Mouse (Mus musculus) stomach, embryonic 15.5 days (tissue): Measurements from ENCODE around the gene Psip1. TPM values are rescaled to one million over a fixed set of nuclear protein-coding genes. Genes with fewer than 3 reads are reported as not detected.
"Not testable (repeated sequence)": the region's sequence is repeated elsewhere in the genome, so short reads cannot be mapped to it uniquely, and the experiment has no call there.

Experiments used
- ATAC-seq: fragments of 200-750 bp; cut with Nextera tagmentation; 2 replicates; pipeline ENCODE4 v1.8.0; 2017; ENCODE audit warnings: low read depth, moderate number of reproducible peaks, moderate TSS enrichment; ENCODE audit not compliant: insufficient read depth, low FRiP score
- H3K27ac ChIP-seq: fragments of 300-500 bp; sonication (generic); 2 replicates; pipeline ENCODE4 v1.5.1; 2015; ENCODE audit warnings: mild to moderate bottlenecking, inconsistent platforms
- H3K27me3 ChIP-seq: fragments of 300-500 bp; sonication (generic); replicated peaks from 2 replicates; pipeline ENCODE4 v1.6.1; 2015; ENCODE audit warnings: inconsistent platforms
- H3K36me3 ChIP-seq: fragments of 300-500 bp; sonication (generic); 2 replicates; pipeline ENCODE4 v1.6.1; 2015; ENCODE audit warnings: inconsistent platforms
- H3K4me1 ChIP-seq: fragments of 300-500 bp; sonication (generic); 2 replicates; pipeline ENCODE4 v1.6.1; 2015; ENCODE audit warnings: inconsistent platforms
- H3K4me2 ChIP-seq: fragments of 300-500 bp; sonication (generic); 2 replicates; pipeline ENCODE4 v1.6.1; 2015; ENCODE audit warnings: mild to moderate bottlenecking, inconsistent platforms
- H3K4me3 ChIP-seq: fragments of 300-500 bp; sonication (generic); replicated peaks from 2 replicates; pipeline ENCODE4 v1.5.1; 2015; ENCODE audit warnings: inconsistent platforms
- H3K9ac ChIP-seq: fragments of 300-500 bp; sonication (generic); 2 replicates; pipeline ENCODE4 v1.6.1; 2015; ENCODE audit warnings: inconsistent platforms
- H3K9me3 ChIP-seq: fragments of 300-500 bp; sonication (generic); 2 replicates; pipeline ENCODE4 v1.6.1; 2016; ENCODE audit warnings: inconsistent platforms
- WGBS: fragments of 180-500 bp; shearing (Covaris S2); methylation state at CpG from one replicate; pipeline ENCODE4 v1.1.7; 2015; 5-methylcytosine and 5-hydroxymethylcytosine counted together
- polyA plus RNA-seq: library from polyadenylated mRNA; unstranded; fragments of >200 nt; fragmentation: Nextera tagmentation; extraction: Ambion mirVana; gene quantifications from 2 replicates; pipeline ENCODE4 v1.2.1, GENCODE M21; 2015

Psip1 gene
- polyA plus RNA-seq = 98.1 and 104 TPM in 2 replicates

DNA sequence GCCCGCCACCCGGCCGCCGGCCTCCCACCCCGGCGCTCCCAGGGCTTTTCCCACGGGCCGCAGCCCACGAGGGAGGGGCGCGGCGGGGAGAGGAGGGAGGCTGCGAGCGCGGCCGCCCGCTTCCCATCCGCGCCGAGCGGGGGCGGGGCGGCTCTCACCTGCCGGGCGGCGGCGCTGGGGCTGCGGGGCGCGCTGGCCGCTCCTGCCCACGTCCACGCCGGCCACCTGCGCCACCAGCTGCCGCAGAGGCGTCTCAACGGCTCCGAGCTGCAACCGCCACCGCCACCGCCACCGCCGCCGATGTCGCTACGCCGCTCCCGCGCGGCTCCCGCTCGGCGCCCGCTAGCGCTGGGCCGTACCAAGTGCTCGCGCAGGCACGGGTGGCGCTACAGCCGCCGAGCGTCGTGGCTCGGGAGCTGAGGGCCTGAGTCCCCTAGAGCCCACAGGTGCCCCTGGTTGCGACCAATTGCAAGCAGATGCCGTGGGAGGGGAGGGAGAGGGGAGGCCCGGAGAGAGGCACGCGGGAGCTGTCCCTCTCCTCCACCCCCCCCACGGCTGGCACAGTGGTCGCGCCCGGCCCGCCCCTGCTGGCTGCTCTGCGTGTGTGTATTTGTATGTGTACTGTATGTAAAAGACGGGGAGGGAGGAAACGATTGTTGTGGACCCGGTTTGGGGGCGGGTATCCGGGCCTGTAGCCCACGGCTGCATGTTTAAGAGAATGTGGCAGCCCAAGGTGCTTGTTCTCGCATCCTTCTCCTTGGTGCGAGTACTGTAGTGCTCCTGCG is at the start of gene Psip1:
Gene Psip1, minus strand, starts transcription at position 343 of the 785 bp plus-strand sequence.
- H3K4me2 ChIP-seq = peak within 1 kb of the TSS; percentile 82
- under 1% methylated on average over 63 of the region's 86 CpGs for WGBS
- peak within 1 kb of the TSS; percentile 97 for H3K27ac ChIP-seq
- H3K27me3 ChIP-seq = no peaks in the 10 kb centered on the region
- H3K9me3 ChIP-seq = no peaks in the 10 kb centered on the region
- H3K36me3 ChIP-seq = peaks cover 11% of the 10 kb centered on the region; the same call in 1 of the 2 replicates
- H3K4me1 ChIP-seq = no peaks in the 10 kb centered on the region
- peak within 1 kb of the TSS; percentile 65 for H3K9ac ChIP-seq
- H3K4me3 ChIP-seq = peak within 1 kb of the TSS; percentile 95
- peak; percentile 90 for ATAC-seq

GRCm38 (mm10) chr4:83534024-83534423 is 47.8 kb upstream of the Psip1 start:
- no peak for ATAC-seq
- 64% methylated on average over 7 of the region's 7 CpGs for WGBS

DNA sequence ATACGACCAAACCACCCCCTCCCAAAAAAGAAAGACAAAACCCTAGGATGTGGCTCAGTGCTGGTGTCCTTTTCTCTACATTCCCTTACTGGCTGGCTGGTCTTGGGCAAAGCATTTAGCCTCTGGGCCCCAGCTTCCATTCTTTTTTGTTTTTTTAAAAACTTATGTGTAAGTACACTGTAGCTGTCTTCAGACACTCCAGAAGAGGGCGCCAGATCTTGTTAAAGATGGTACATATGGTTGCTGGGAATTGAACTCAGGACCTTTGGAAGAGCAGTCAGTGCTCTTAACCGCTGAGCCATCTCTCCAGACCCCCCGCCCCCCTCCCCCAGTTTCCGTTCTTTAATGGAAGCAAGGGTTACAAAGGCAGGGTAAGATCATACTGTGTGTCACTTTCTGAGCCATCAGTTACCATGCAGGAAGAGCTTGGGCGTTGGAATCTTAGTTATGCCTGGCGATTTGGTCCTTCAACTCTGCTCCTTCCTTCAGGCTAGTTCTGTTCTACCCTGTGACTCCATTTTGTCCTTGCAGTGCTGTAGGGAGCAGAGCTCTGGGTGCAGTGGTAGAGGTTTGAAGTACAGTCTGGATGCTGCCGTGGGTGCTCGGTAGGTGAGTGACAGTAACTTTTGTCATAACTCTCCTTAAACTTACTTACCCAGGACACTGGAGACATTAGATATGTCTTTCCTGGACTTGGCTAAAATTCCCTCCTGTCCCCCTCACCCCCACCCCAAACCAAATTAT is 47.1 kb upstream of the Psip1 start:
- no peak for ATAC-seq
- no peaks in the 10 kb centered on the region for H3K4me1 ChIP-seq
- no peaks in the 10 kb centered on the region for H3K36me3 ChIP-seq
- H3K4me3 ChIP-seq = no peak overlapping the region
- 82% methylated on average over 9 of the region's 9 CpGs for WGBS
- H3K27me3 ChIP-seq = no peaks in the 10 kb centered on the region
- no peaks in the 10 kb centered on the region for H3K9me3 ChIP-seq
- H3K4me2 ChIP-seq = no peak overlapping the region
- H3K27ac ChIP-seq = no peak overlapping the region
- no peak overlapping the region for H3K9ac ChIP-seq

More at GRCm38 (mm10) chr4:83534024-83534423, 47.8 kb upstream of the Psip1 start:
- Histone ChIP-seq H3K9me3 (no peaks in the 10 kb centered on the region), H3K36me3 (no peaks in the 10 kb centered on the region), H3K4me3 (no peak overlapping the region), H3K4me2 (no peak overlapping the region), H3K27me3 (no peaks in the 10 kb centered on the region), H3K9ac (no peak overlapping the region), H3K4me1 (no peaks in the 10 kb centered on the region), H3K27ac (no peak overlapping the region)

GRCm38 (mm10) chr4:83530060-83530459 is 43.8 kb upstream of the Psip1 start:
- not testable (repeated sequence) for ATAC-seq, H3K4me2 ChIP-seq, H3K4me3 ChIP-seq, H3K4me1 ChIP-seq, H3K27me3 ChIP-seq, H3K9ac ChIP-seq, H3K27ac ChIP-seq, H3K36me3 ChIP-seq, H3K9me3 ChIP-seq
- 94% methylated on average over 4 of the region's 4 CpGs for WGBS

GRCm38 (mm10) chr4:83527921-83528320 is 41.7 kb upstream of the Psip1 start:
- Histone ChIP-seq H3K9ac (no peak overlapping the region), H3K4me3 (no peak overlapping the region), H3K4me1 (0 out of 2 replicates have a peak, but pooled peaks cover 8% of the 10 kb centered on the region), H3K27me3 (no peaks in the 10 kb centered on the region), H3K4me2 (no peak overlapping the region), H3K27ac (no peak overlapping the region), H3K36me3 (no peaks in the 10 kb centered on the region), H3K9me3 (no peaks in the 10 kb centered on the region)
- ATAC-seq = no peak

DNA sequence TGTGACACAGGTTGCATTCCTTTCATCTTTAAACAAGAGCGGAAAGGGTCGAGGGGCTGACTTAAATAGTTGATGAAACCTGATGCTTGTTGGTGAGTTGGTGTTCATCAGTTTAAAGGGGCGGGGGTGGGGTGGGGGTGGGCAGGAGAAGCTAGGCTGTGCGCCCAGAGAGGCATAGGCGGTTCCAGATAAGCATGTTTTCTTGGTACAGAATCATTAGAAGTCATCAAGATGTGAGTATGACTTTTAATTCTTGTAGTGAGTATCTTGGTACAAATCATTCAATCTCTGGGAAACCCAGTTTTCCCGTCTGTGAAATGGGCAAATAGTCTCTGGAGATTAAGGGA is 40.7 kb upstream of the Psip1 start:
- no peaks in the 10 kb centered on the region for H3K27me3 ChIP-seq

GRCm38 (mm10) chr4:83526270-83526987 is 40.2 kb upstream of the Psip1 start:
- Histone ChIP-seq H3K27me3 (no peaks in the 10 kb centered on the region), H3K9me3 (no peaks in the 10 kb centered on the region), H3K4me3 (peak overlapping the region; percentile 69), H3K4me1 (0 out of 2 replicates have a peak, but pooled peaks cover 8% of the 10 kb centered on the region), H3K9ac (no peak overlapping the region), H3K36me3 (no peaks in the 10 kb centered on the region), H3K27ac (0 out of 2 replicates have a peak overlapping the region, but pooled peaks have one; percentile 51), H3K4me2 (peak overlapping the region; percentile 95)
- WGBS = 10% methylated on average over 13 of the region's 13 CpGs
- ATAC-seq = no peak

More for the DNA sequence above, 40.7 kb upstream of the Psip1 start:
- Histone ChIP-seq H3K9ac (no peak overlapping the region), H3K4me3 (no peak overlapping the region), H3K4me2 (no peak overlapping the region), H3K27ac (no peak overlapping the region), H3K9me3 (no peaks in the 10 kb centered on the region), H3K4me1 (0 out of 2 replicates have a peak, but pooled peaks cover 8% of the 10 kb centered on the region), H3K36me3 (no peaks in the 10 kb centered on the region)
- WGBS = 47% methylated on average over 6 of the region's 6 CpGs
- no peak for ATAC-seq

DNA sequence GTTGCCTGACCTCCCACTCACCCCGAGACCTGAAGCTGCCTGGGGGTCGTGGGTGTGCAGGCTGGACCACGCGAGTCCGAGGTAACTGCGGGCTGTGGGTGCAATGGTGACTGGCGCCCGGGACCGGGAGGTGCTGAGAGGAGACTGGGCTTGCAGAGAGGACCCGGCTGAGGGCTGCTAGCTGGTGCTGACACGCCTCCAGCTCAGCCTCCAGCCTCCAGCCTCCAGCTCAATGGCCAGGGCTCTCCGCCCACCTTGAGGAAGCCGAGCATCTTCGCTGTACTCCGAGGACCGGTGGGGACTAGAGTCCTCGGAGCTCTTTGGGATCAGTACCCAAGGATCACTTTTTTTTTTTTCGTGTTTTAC is 39.4 kb upstream of the Psip1 start:
- Histone ChIP-seq H3K4me2 (peak overlapping the region; percentile 95), H3K4me3 (peak overlapping the region; percentile 69), H3K4me1 (0 out of 2 replicates have a peak, but pooled peaks cover 8% of the 10 kb centered on the region), H3K27ac (peak overlapping the region; percentile 83), H3K9me3 (no peaks in the 10 kb centered on the region), H3K36me3 (no peaks in the 10 kb centered on the region), H3K9ac (peak overlapping the region; percentile 51), H3K27me3 (no peaks in the 10 kb centered on the region)
- ATAC-seq = peak; percentile 61
- under 1% methylated on average over 18 of the region's 18 CpGs for WGBS

- under 1% methylated on average over 72 of the region's 73 CpGs for WGBS
- ATAC-seq = peak; percentile 96
- H3K4me2 ChIP-seq = peak within 1 kb of the TSS; percentile 95
- peak within 1 kb of the TSS; percentile 65 for H3K9ac ChIP-seq
- no peaks in the 10 kb centered on the region for H3K27me3 ChIP-seq
- H3K27ac ChIP-seq = peak within 1 kb of the TSS; percentile 98
- no peaks in the 10 kb centered on the region for H3K36me3 ChIP-seq
- peak within 1 kb of the TSS; percentile 69 for H3K4me3 ChIP-seq
- H3K9me3 ChIP-seq = no peaks in the 10 kb centered on the region
- 0 out of 2 replicates have a peak, but pooled peaks cover 8% of the 10 kb centered on the region for H3K4me1 ChIP-seq
These were observed 38.8 kb upstream of the Psip1 start, which contains the start of gene Ccdc171 for GRCm38 (mm10) chr4:83524843-83525689. Gene Ccdc171, plus strand, starts transcription at chr4:83525545.

DNA sequence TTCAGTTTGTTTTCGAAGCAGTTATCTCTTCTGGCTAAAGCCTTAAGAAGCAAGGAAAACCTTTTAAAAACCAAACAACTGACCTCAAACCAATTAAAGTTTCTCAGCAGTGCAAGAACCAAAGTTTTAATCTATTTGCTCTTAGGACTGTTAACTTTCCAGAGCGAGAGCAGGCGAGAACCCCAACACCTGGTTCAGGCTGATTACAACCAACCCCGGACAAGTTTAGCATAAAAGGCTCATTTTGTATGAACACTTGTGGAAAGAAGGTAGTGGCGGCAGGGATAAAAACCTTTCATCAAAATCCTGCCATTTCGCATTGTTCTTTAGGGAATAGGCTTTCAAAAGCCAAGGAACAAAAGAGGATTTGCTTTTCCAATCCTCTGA is 38.2 kb upstream of the Psip1 start:
- Histone ChIP-seq H3K27me3 (no peaks in the 10 kb centered on the region), H3K9ac (peak overlapping the region; percentile 65; the same call in 1 of the 2 replicates), H3K36me3 (no peaks in the 10 kb centered on the region), H3K4me2 (peak overlapping the region; percentile 95), H3K9me3 (no peaks in the 10 kb centered on the region), H3K4me3 (peak overlapping the region; percentile 69), H3K27ac (peak overlapping the region; percentile 98), H3K4me1 (0 out of 2 replicates have a peak, but pooled peaks cover 8% of the 10 kb centered on the region)
- 14% methylated on average over 6 of the region's 6 CpGs for WGBS
- ATAC-seq = no peak

GRCm38 (mm10) chr4:83522066-83522465 is 35.8 kb upstream of the Psip1 start:
- ATAC-seq = no peak
- H3K27me3 ChIP-seq = no peaks in the 10 kb centered on the region
- H3K4me3 ChIP-seq = no peak overlapping the region
- no peak overlapping the region for H3K4me2 ChIP-seq
- no peaks in the 10 kb centered on the region for H3K36me3 ChIP-seq
- no peak overlapping the region for H3K27ac ChIP-seq
- 0 out of 2 replicates have a peak, but pooled peaks cover 8% of the 10 kb centered on the region for H3K4me1 ChIP-seq
- no peak overlapping the region for H3K9ac ChIP-seq
- 37% methylated on average over 5 of the region's 5 CpGs for WGBS
- H3K9me3 ChIP-seq = no peaks in the 10 kb centered on the region
